ENCODE assay signal across 8 mouse cellular contexts in the genomic region with DNA sequence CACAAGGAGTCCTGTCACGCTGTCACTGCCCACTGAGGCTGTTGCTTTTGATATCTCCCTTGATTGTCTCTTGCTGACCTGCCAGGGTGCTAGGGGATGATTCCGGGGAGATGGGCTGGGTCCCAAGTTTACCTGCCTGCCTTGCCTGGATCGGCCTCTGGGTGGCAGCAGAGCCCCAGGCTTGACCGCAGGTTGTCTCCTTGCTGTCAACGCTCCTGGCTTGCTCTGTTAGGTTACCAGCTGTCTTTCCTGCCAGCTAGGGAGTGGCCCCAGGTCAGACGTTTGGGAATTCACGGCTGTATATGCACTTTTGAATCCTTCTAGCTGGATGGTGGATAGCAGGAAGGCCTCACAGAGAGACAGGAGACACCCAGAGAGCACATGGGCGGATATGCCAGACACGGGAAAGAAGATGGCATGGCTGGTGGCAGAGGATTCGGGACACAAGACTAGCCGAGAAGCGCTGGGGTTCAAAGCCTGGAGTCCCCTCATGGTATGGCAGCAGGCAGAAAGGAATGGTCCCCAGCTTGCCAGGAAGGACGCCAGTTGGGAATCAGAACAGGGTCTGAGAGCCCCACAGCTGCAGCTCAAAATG. TPM values are rescaled to one million over a fixed set of nuclear protein-coding genes. Genes with fewer than 3 reads are reported as not detected.
A peak's percentile ranks its signal among the peaks of the same experiment; 100 is the strongest.
DNase-seq lines count a peak whose midpoint lies in the region; ATAC-seq lines count a peak whose summit lies in the region.

No protein-coding gene starts in this region.

- intact Hi-C loops in heart, postnatal 10 days (cut with DNase I): loop anchor here (1.0 to 2.0 kb wide), 2 partner anchors 66 to 244 kb away; no protein-coding TSS in a partner anchor

- DNase-seq in ES-CJ7 (ENCODE audit: low read depth, low spot score): peak; percentile 78
- peak; percentile 69 for DNase-seq in adrenal gland, adult 2 months
- DNase-seq in embryo, embryonic 11 days: peak; percentile 80
- peak; percentile 69 to 82 for DNase-seq in heart, postnatal 10 days
- peak; percentile 72 to 93 for DNase-seq in layer of hippocampus, postnatal 25 days (ENCODE audit: extremely low spot score in 1 of 2, low spot score in 1 of 2)
- peak; percentile 44 to 66 for DNase-seq in lung, postnatal 4 days
- DNase-seq in right cerebral cortex, postnatal 14 days: peak; percentile 73

- no peak for ATAC-seq in erythroid progenitor cell, adult 5-6 weeks (replicated peaks; ENCODE audit: low FRiP score, poor library complexity, severe bottlenecking)

RNA-seq across cellular contexts. Expression of gene Gjb5, which starts 10.5 kb away (rescaled TPM):
- under 1 TPM; 0.17 to 0.73 TPM for total RNA-seq in adrenal gland, adult 2 months (2021)
- 0.27 and 0.34 TPM in 2 replicates for polyA plus RNA-seq in adrenal gland, adult 2 months (2012; rRNA removed)
- total RNA-seq in heart, postnatal 10 days (2021): under 1 TPM; 0.53 to 0.55 TPM
- total RNA-seq in layer of hippocampus, postnatal 25 days (2021): not detected
- total RNA-seq in erythroid progenitor cell, adult 5-6 weeks (2015; ENCODE audit: low replicate concordance): not detected in 2 replicates
- total RNA-seq in erythroid progenitor cell, adult 5-6 weeks (2017; ENCODE audit: low replicate concordance): not detected in 2 replicates

RNA-seq across cellular contexts. Expression of gene Gjb4, which starts 14.6 kb away (rescaled TPM):
- not detected for total RNA-seq in adrenal gland, adult 2 months (2021)
- polyA plus RNA-seq in adrenal gland, adult 2 months (2012; rRNA removed): 0.11 TPM in 1 of 2 replicates, not detected in the other
- not detected for total RNA-seq in heart, postnatal 10 days (2021)
- total RNA-seq in layer of hippocampus, postnatal 25 days (2021): not detected
- not detected in 2 replicates for total RNA-seq in erythroid progenitor cell, adult 5-6 weeks (2015; ENCODE audit: low replicate concordance)
- not detected in 2 replicates for total RNA-seq in erythroid progenitor cell, adult 5-6 weeks (2017; ENCODE audit: low replicate concordance)

RNA-seq across cellular contexts. Expression of gene Gjb3, which starts 37.8 kb away (rescaled TPM):
- total RNA-seq in adrenal gland, adult 2 months (2021): under 1 TPM in 1 of 2 experiments, not detected in 1; 0.24 TPM
- 0.08 TPM in 1 of 2 replicates, not detected in the other for polyA plus RNA-seq in adrenal gland, adult 2 months (2012; rRNA removed)
- total RNA-seq in heart, postnatal 10 days (2021): under 1 TPM; 0.22 to 0.37 TPM
- total RNA-seq in layer of hippocampus, postnatal 25 days (2021): under 1 TPM; 0.37 to 0.59 TPM
- 0.84 TPM in 1 of 2 replicates, not detected in the other for total RNA-seq in erythroid progenitor cell, adult 5-6 weeks (2015; ENCODE audit: low replicate concordance)
- total RNA-seq in erythroid progenitor cell, adult 5-6 weeks (2017; ENCODE audit: low replicate concordance): not detected in 2 replicates

RNA-seq across cellular contexts. Expression of gene Gja4, which starts 54.6 kb away (rescaled TPM):
- total RNA-seq in adrenal gland, adult 2 months (2021): 1 to 10 TPM; 2.7 to 6.7 TPM
- 15.9 and 16.0 TPM in 2 replicates for polyA plus RNA-seq in adrenal gland, adult 2 months (2012; rRNA removed)
- total RNA-seq in heart, postnatal 10 days (2021): 10 to 100 TPM; 28.2 to 30.2 TPM
- total RNA-seq in layer of hippocampus, postnatal 25 days (2021): 1 to 10 TPM; 3.1 to 3.9 TPM
- not detected in 2 replicates for total RNA-seq in erythroid progenitor cell, adult 5-6 weeks (2015; ENCODE audit: low replicate concordance)
- not detected in 2 replicates for total RNA-seq in erythroid progenitor cell, adult 5-6 weeks (2017; ENCODE audit: low replicate concordance)
